Comparison of ENCODE assay signal across 8 mouse cellular contexts in the genomic region with DNA sequence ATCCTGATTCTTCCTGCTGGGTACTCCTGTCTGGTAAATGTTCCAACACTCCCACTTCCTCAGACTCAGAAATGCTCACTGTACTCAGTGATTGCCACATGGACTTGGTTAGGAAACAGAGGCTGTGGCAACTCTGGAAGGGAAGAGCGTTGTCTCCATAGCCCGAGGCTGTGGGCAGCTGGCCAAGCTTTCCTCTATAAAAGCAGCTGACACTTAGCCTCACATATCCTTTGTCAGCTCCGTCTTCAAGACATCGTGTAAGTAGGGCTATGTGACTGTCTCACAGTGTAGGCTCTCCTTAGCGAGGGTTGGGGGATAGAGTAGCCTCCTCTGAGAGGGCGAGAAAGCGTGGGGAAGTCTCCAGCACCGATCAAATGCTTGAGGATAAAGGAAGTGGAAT. TPM values are rescaled to one million over a fixed set of nuclear protein-coding genes. Genes with fewer than 3 reads are reported as not detected.
DNase-seq lines count a peak whose midpoint lies in the region; ATAC-seq and TF ChIP-seq lines count a peak whose summit lies in the region.

TSS of gene S100a8 (plus strand) at position 133 of the 400 bp plus-strand sequence.

- no peaks in the 10 kb centered on the region for H3K36me3 ChIP-seq in heart, embryonic 13.5 days
- no peaks in the 10 kb centered on the region for H3K36me3 ChIP-seq in embryonic facial prominence, embryonic 14.5 days (ENCODE audit: control insufficient read depth, insufficient read depth, low read length)
- H3K36me3 ChIP-seq in liver, postnatal 0 days (replicated peaks; ENCODE audit: insufficient read depth, low read length), result no peaks in the 10 kb centered on the region
- no peaks in the 10 kb centered on the region for H3K36me3 ChIP-seq in forebrain, embryonic 15.5 days

- H3K27ac ChIP-seq in heart, embryonic 13.5 days (replicated peaks), result no peak within 1 kb of the TSS
- no peak within 1 kb of the TSS for H3K27ac ChIP-seq in embryonic facial prominence, embryonic 14.5 days (replicated peaks; ENCODE audit: low read depth, low read length)
- H3K27ac ChIP-seq in liver, postnatal 0 days (ENCODE audit: low read depth), result peak within 1 kb of the TSS; percentile 69
- H3K27ac ChIP-seq in forebrain, embryonic 15.5 days (replicated peaks), result no peak within 1 kb of the TSS

- TF ChIP-seq EP300 in liver, postnatal 0 days (IDR thresholded peaks at IDR 0.05; ENCODE audit: low read depth), result peak; percentile 50; the same call in 1 of the 2 replicates

- no peaks in the 10 kb centered on the region for H3K4me1 ChIP-seq in heart, embryonic 13.5 days
- no peaks in the 10 kb centered on the region for H3K4me1 ChIP-seq in embryonic facial prominence, embryonic 14.5 days (ENCODE audit: control insufficient read depth, insufficient read depth, low read length)
- no peaks in the 10 kb centered on the region for H3K4me1 ChIP-seq in liver, postnatal 0 days (ENCODE audit: insufficient read depth)
- H3K4me1 ChIP-seq in forebrain, embryonic 15.5 days, result no peaks in the 10 kb centered on the region

- no peaks in the 10 kb centered on the region for H3K9me3 ChIP-seq in heart, embryonic 13.5 days
- H3K9me3 ChIP-seq in embryonic facial prominence, embryonic 14.5 days (ENCODE audit: control insufficient read depth, low read length), result no peaks in the 10 kb centered on the region
- no peaks in the 10 kb centered on the region for H3K9me3 ChIP-seq in liver, postnatal 0 days (ENCODE audit: low read length)
- no peaks in the 10 kb centered on the region for H3K9me3 ChIP-seq in forebrain, embryonic 15.5 days

- H3K27me3 ChIP-seq in heart, embryonic 13.5 days (replicated peaks), result no peaks in the 10 kb centered on the region
- H3K27me3 ChIP-seq in embryonic facial prominence, embryonic 14.5 days (replicated peaks; ENCODE audit: control insufficient read depth, insufficient read depth, low read length), result no peaks in the 10 kb centered on the region
- no peaks in the 10 kb centered on the region for H3K27me3 ChIP-seq in liver, postnatal 0 days (ENCODE audit: insufficient read depth, low read length)
- H3K27me3 ChIP-seq in forebrain, embryonic 15.5 days, result no peaks in the 10 kb centered on the region

- no peak for ATAC-seq in heart, embryonic 13.5 days (ENCODE audit: extremely low read depth, insufficient number of reproducible peaks, low FRiP score, low TSS enrichment)
- no peak for ATAC-seq in embryonic facial prominence, embryonic 14.5 days (ENCODE audit: low read depth)
- peak; percentile 45 for ATAC-seq in liver, postnatal 0 days
- ATAC-seq in forebrain, embryonic 15.5 days (replicated peaks), result no peak

- no peak within 1 kb of the TSS for H3K4me2 ChIP-seq in heart, embryonic 13.5 days
- no peak within 1 kb of the TSS for H3K4me2 ChIP-seq in embryonic facial prominence, embryonic 14.5 days (ENCODE audit: low read depth, low read length)
- peak within 1 kb of the TSS; percentile 7; the same call in 1 of the 2 replicates for H3K4me2 ChIP-seq in liver, postnatal 0 days (ENCODE audit: low read depth, low read length)
- H3K4me2 ChIP-seq in forebrain, embryonic 15.5 days (replicated peaks), result no peak within 1 kb of the TSS

- no peak within 1 kb of the TSS for H3K4me3 ChIP-seq in heart, embryonic 13.5 days
- H3K4me3 ChIP-seq in embryonic facial prominence, embryonic 14.5 days (ENCODE audit: low read depth, low read length), result no peak within 1 kb of the TSS
- H3K4me3 ChIP-seq in liver, postnatal 0 days (ENCODE audit: low read depth, low read length), result peak within 1 kb of the TSS; percentile 38
- no peak within 1 kb of the TSS for H3K4me3 ChIP-seq in forebrain, embryonic 15.5 days

- no peak for TF ChIP-seq CTCF in liver, postnatal 0 days (IDR thresholded peaks at IDR 0.05; ENCODE audit: low read depth)

- no peak for DNase-seq in heart, adult 8-10 months (ENCODE audit: low spot score)
- DNase-seq in 3T3-L1 (ENCODE audit: low read depth, low spot score), result peak; percentile 93
- DNase-seq in embryonic facial prominence, embryonic 14.5 days (ENCODE audit: low spot score), result peak; percentile 40
- peak; percentile 71 for DNase-seq in liver, postnatal 0 days
- DNase-seq in layer of hippocampus, adult 9-10 months (ENCODE audit: low spot score), result no peak
- DNase-seq in right cerebral cortex, postnatal 25 days, result no peak

- no peak within 1 kb of the TSS for H3K9ac ChIP-seq in heart, embryonic 13.5 days
- no peak within 1 kb of the TSS for H3K9ac ChIP-seq in embryonic facial prominence, embryonic 14.5 days (ENCODE audit: low read depth, low read length)
- peak within 1 kb of the TSS; percentile 50 for H3K9ac ChIP-seq in liver, postnatal 0 days (replicated peaks)
- H3K9ac ChIP-seq in forebrain, embryonic 15.5 days (replicated peaks), result no peak within 1 kb of the TSS

- 50% methylated on average over 8 of the region's 8 CpGs for WGBS in heart, embryonic 13.5 days
- 45% methylated on average over 8 of the region's 8 CpGs for WGBS in embryonic facial prominence, embryonic 14.5 days
- WGBS in liver, postnatal 0 days (ENCODE audit: insufficient replicate concordance), result 49% methylated on average over 8 of the region's 8 CpGs
- 45% methylated on average over 8 of the region's 8 CpGs for WGBS in forebrain, embryonic 15.5 days

RNA-seq across cellular contexts. Expression of gene S100a8, which starts in this region (rescaled TPM):
- 10.4 and 15.2 TPM in 2 replicates for polyA plus RNA-seq in heart, embryonic 13.5 days (2015; fragmentation: Nextera tagmentation; extraction: Ambion mirVana)
- total RNA-seq in heart, adult 8-10 months (2022), result 1 to 10 TPM in 3 of 4 experiments, under 1 TPM in 1; 0.97 to 7.2 (median 2.7) TPM
- polyA plus RNA-seq in embryonic facial prominence, embryonic 14.5 days (2014; fragmentation: Nextera tagmentation; extraction: Ambion mirVana), result 46.0 and 58.1 TPM in 2 replicates
- 3,883 and 4,059 TPM in 2 replicates for polyA plus RNA-seq in liver, postnatal 0 days (2015; fragmentation: Nextera tagmentation; extraction: Ambion mirVana)
- polyA plus RNA-seq in forebrain, embryonic 15.5 days (2015; fragmentation: Nextera tagmentation; extraction: Ambion mirVana), result 2.8 and 6.1 TPM in 2 replicates

Comparison
In these comparisons a context has a peak if more than half of its experiments do, and no peak if none do; other contexts are left out.
1. RNA of gene S100a8 (polyA plus RNA-seq): 3,883 to 4,059 TPM in liver, postnatal 0 days; 46.0 to 58.1 TPM in embryonic facial prominence, embryonic 14.5 days, 10.4 to 15.2 TPM in heart, embryonic 13.5 days and 2.8 to 6.1 TPM in forebrain, embryonic 15.5 days; every median in the first group is over 10 times any median in the second.
2. DNase-seq: peak in 3T3-L1 (single experiment), embryonic facial prominence, embryonic 14.5 days (single experiment) and liver, postnatal 0 days (single experiment); none in heart, adult 8-10 months (single experiment), layer of hippocampus, adult 9-10 months (single experiment) and right cerebral cortex, postnatal 25 days (single experiment).